Mouse (Mus musculus): ENCODE data around the gene Iqck. TPM values are rescaled to one million over a fixed set of nuclear protein-coding genes. Genes with fewer than 3 reads are reported as not detected.

Iqck gene
- total and polyA plus RNA-seq, 3 experiments: 0.29 to 0.70 (median 0.32) TPM

- Histone ChIP-seq H3K9ac (ENCODE audit: low read depth, low read length) (no peak overlapping the region), H3K36me3 (ENCODE audit: control insufficient read depth, insufficient read depth, low read length) (no peaks in the 10 kb centered on the region), H3K27ac (peak overlapping the region; percentile 69), H3K4me1 (ENCODE audit: control insufficient read depth, insufficient read depth, low read length) (peaks cover 6% of the 10 kb centered on the region), H3K4me3 (no peak overlapping the region), H3K27me3 (ENCODE audit: control insufficient read depth, insufficient read depth, low read length) (no peaks in the 10 kb centered on the region), H3K79me2 (replicated peaks; ENCODE audit: control insufficient read depth, insufficient read depth, low read length) (no peaks in the 10 kb centered on the region)
- intact Hi-C loops (cut with DNase I): loop anchor here (5.0 kb wide), 1 partner anchor 42 kb away; no protein-coding TSS in a partner anchor
- DNase-seq: no peak
- WGBS: 80% methylated on average over 8 of the region's 8 CpGs
- TF ChIP-seq CTCF (IDR thresholded peaks at IDR 0.05): no peak
- TF ChIP-seq POLR2A (IDR thresholded peaks at IDR 0.05; ENCODE audit: insufficient read depth, low read depth, low read length): no peak
- no peak for TF ChIP-seq EP300 (IDR thresholded peaks at IDR 0.05; ENCODE audit: insufficient read depth, low read depth, low read length)
These were observed 73.4 kb downstream of the Iqck start for GRCm38 (mm10) chr7:118928916-118929315.

DNA sequence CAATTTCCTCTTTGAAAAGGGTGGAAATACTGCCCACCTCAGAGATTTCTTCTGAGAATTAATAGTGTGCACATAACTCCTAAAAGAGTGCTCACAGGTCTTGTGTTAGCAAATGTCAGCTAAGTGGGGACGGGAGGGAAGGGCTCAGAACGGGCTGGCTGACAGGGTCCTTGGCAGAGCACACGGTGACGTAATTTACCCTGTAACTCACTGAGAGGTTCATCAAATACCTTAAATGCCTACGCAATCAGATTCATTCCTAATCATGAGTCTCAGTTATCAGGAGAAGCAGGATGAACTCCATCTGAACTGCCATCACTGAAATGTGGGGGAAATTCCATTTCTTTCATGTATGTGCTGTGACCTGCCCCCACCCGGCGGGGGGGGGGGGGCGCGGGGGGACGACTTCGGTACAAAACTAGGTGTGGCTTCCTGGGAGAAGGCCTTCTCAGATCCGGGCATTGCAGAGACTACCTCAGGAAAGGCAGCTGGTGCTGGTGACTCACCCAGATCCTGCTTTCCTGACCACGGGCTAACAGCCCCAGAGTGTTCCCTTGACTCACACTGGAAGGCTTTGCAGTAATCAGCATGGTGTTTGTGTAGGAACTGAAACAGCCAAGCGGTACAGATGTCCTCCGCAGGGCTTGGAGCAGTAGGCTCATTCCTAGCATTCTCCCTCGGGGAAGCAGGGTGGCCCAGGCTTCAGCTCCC, 74.2 kb downstream of the Iqck start:
- DNase-seq: peak; percentile 59 to 74
- no peak overlapping the region for H3K4me3 ChIP-seq
- no peak for TF ChIP-seq CTCF (IDR thresholded peaks at IDR 0.05)
- peak; percentile 53; the same call in 1 of the 2 replicates for TF ChIP-seq POLR2A (IDR thresholded peaks at IDR 0.05; ENCODE audit: insufficient read depth, low read depth, low read length)
- TF ChIP-seq EP300 (IDR thresholded peaks at IDR 0.05; ENCODE audit: insufficient read depth, low read depth, low read length): peak; percentile 67
- H3K4me1 ChIP-seq (ENCODE audit: control insufficient read depth, insufficient read depth, low read length): peaks cover 8% of the 10 kb centered on the region
- H3K27me3 ChIP-seq (ENCODE audit: control insufficient read depth, insufficient read depth, low read length): no peaks in the 10 kb centered on the region
- no peaks in the 10 kb centered on the region for H3K36me3 ChIP-seq (ENCODE audit: control insufficient read depth, insufficient read depth, low read length)
- no peaks in the 10 kb centered on the region for H3K79me2 ChIP-seq (replicated peaks; ENCODE audit: control insufficient read depth, insufficient read depth, low read length)
- no peak overlapping the region for H3K9ac ChIP-seq (ENCODE audit: low read depth, low read length)
- 8% methylated on average over 16 of the region's 16 CpGs for WGBS
- intact Hi-C loops (cut with DNase I): loop anchor here (5.0 kb wide), 1 partner anchor 42 kb away; no protein-coding TSS in a partner anchor
- peak overlapping the region; percentile 69 for H3K27ac ChIP-seq

GRCm38 (mm10) chr7:118931502-118932395, 76.2 kb downstream of the Iqck start:
- Histone ChIP-seq H3K9ac (ENCODE audit: low read depth, low read length) (no peak overlapping the region), H3K4me1 (ENCODE audit: control insufficient read depth, insufficient read depth, low read length) (peaks cover 12% of the 10 kb centered on the region), H3K79me2 (replicated peaks; ENCODE audit: control insufficient read depth, insufficient read depth, low read length) (no peaks in the 10 kb centered on the region), H3K4me3 (no peak overlapping the region), H3K27me3 (ENCODE audit: control insufficient read depth, insufficient read depth, low read length) (no peaks in the 10 kb centered on the region), H3K27ac (peak overlapping the region; percentile 23; the same call in 1 of the 2 replicates), H3K36me3 (ENCODE audit: control insufficient read depth, insufficient read depth, low read length) (no peaks in the 10 kb centered on the region)
- 80% methylated on average over 17 of the region's 17 CpGs for WGBS
- no peak for TF ChIP-seq EP300 (IDR thresholded peaks at IDR 0.05; ENCODE audit: insufficient read depth, low read depth, low read length)
- TF ChIP-seq CTCF (IDR thresholded peaks at IDR 0.05): no peak
- TF ChIP-seq POLR2A (IDR thresholded peaks at IDR 0.05; ENCODE audit: insufficient read depth, low read depth, low read length): no peak
- peak in 1 of 2 experiments; percentile 31 for DNase-seq
- intact Hi-C loops (cut with DNase I): no loop called here

- no peak overlapping the region for H3K9ac ChIP-seq (ENCODE audit: low read depth, low read length)
- peaks cover 9% of the 10 kb centered on the region for H3K4me1 ChIP-seq (ENCODE audit: control insufficient read depth, insufficient read depth, low read length)
- no peaks in the 10 kb centered on the region for H3K27me3 ChIP-seq (ENCODE audit: control insufficient read depth, insufficient read depth, low read length)
- H3K4me3 ChIP-seq: no peak overlapping the region
- peak overlapping the region; percentile 51 for H3K27ac ChIP-seq
- TF ChIP-seq POLR2A (IDR thresholded peaks at IDR 0.05; ENCODE audit: insufficient read depth, low read depth, low read length): no peak
- TF ChIP-seq EP300 (IDR thresholded peaks at IDR 0.05; ENCODE audit: insufficient read depth, low read depth, low read length): no peak
- TF ChIP-seq CTCF (IDR thresholded peaks at IDR 0.05): no peak
- no peaks in the 10 kb centered on the region for H3K36me3 ChIP-seq (ENCODE audit: control insufficient read depth, insufficient read depth, low read length)
- H3K79me2 ChIP-seq (replicated peaks; ENCODE audit: control insufficient read depth, insufficient read depth, low read length): no peaks in the 10 kb centered on the region
- intact Hi-C loops (cut with DNase I): no loop called here
- 11% methylated on average over 2 of the region's 2 CpGs for WGBS
- peak; percentile 67 to 81 for DNase-seq
These were observed 79.8 kb downstream of the Iqck start for GRCm38 (mm10) chr7:118935306-118935705.

GRCm38 (mm10) chr7:118936844-118937243, 81.3 kb downstream of the Iqck start:
- WGBS: 72% methylated on average over 4 of the region's 4 CpGs
- Histone ChIP-seq H3K4me1 (ENCODE audit: control insufficient read depth, insufficient read depth, low read length) (peaks cover 7% of the 10 kb centered on the region), H3K79me2 (replicated peaks; ENCODE audit: control insufficient read depth, insufficient read depth, low read length) (no peaks in the 10 kb centered on the region), H3K9ac (ENCODE audit: low read depth, low read length) (no peak overlapping the region), H3K36me3 (ENCODE audit: control insufficient read depth, insufficient read depth, low read length) (no peaks in the 10 kb centered on the region), H3K27ac (no peak overlapping the region), H3K27me3 (ENCODE audit: control insufficient read depth, insufficient read depth, low read length) (no peaks in the 10 kb centered on the region), H3K4me3 (no peak overlapping the region)
- intact Hi-C loops (cut with DNase I): no loop called here
- no peak for DNase-seq
- no peak for TF ChIP-seq CTCF (IDR thresholded peaks at IDR 0.05)
- TF ChIP-seq POLR2A (IDR thresholded peaks at IDR 0.05; ENCODE audit: insufficient read depth, low read depth, low read length): no peak
- no peak for TF ChIP-seq EP300 (IDR thresholded peaks at IDR 0.05; ENCODE audit: insufficient read depth, low read depth, low read length)

Data from heart, adult 2 months (tissue).